Mouse (Mus musculus) c-Kit-negative CD71-positive TER-119-positive erythroid progenitor cells, embryonic 14.5 days (primary cell): ENCODE data around the gene Rbfox2.

ENCODE experiments used
- DNase-seq: peaks from one replicate; pipeline ENCODE4 v3.0.0-alpha.2; 2013; ENCODE audit warnings: low read depth, low spot score

Rbfox2 gene

GRCm38 (mm10) chr15:77104349-77105158 lies 202.2 kb downstream of the Rbfox2 start:
- DNase-seq, result no peak

DNA sequence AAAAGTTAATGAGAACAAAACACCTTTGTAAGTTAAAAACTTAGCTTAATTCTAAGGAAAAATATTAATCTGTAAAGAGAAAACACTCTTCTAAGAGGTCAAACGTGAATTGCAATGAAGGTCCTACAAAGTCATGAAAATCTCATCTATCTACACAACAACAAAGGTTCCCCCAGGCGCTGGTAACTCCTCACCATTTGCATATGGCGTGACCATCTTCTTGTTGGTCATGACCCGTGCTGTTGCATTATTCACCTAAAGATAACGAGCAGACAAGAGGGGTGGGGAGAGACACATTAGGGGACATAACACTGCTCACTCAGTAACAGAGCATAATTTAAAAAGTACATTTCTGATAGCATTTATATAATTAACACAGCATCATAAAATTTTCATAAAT lies 204.1 kb downstream of the Rbfox2 start:
- DNase-seq, result no peak

GRCm38 (mm10) chr15:77099756-77100155 lies 207.0 kb downstream of the Rbfox2 start:
- no peak for DNase-seq

DNA sequence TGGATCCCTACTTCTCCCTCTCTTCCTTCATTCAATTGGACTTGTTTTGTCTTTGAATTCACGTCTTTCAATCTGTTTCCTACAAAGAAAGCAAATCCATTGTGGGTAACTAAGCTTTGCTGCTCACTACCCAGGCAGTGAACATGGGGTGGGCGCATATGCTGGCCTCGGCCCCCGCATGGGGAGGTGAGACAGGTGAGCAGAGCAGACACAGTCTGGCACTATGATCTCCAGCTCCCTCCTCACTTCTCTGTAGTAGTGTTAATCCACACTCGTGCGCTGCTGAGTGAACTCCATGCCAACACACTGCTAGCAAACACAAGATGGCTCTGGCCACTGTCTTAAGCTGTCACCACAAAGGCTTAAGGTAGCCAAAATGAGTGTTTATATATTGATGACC lies 209.4 kb downstream of the Rbfox2 start:
- DNase-seq, result no peak

DNA sequence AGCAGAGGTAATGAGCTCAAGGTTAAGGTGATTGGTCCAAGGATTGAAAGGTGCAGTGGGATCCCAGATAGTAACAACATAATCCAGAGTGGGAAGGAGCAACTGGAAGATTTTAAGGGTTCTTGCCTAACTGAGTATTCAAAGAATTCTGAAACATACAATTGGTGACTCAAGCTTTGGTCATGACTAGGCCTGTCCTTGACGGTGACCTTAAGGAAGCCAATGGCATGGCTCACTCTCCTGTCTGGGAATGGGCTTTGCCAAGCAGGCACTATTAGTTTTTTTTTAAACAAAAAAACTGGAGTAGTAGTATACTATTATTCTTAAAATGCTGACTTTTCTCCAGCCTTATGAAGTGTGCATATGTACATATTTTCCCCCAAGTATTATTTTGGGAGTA lies 211.6 kb downstream of the Rbfox2 start:
- DNase-seq, result no peak

- DNase-seq, result no peak
These were observed 212.4 kb downstream of the Rbfox2 start for GRCm38 (mm10) chr15:77094431-77094830.

DNA sequence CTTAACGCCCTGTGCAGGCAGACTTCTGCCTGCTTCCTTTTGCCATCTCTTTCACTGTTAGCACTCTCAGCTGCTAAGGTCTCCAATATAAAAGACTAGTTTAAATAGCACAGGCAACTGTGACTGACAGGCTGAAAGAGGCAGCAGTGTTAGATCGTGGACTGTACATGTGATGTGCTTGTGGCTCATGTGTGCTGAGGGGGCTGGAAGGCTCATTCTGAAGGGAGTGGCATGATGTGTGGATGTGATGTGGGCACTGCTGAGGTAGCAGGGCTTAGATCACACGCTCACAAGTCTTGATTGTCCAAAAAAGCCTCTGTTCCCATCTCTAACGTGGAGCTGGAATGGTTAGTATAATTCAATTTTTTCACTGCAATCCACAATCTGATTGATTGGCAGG lies 215.4 kb downstream of the Rbfox2 start:
- DNase-seq, result no peak

DNA sequence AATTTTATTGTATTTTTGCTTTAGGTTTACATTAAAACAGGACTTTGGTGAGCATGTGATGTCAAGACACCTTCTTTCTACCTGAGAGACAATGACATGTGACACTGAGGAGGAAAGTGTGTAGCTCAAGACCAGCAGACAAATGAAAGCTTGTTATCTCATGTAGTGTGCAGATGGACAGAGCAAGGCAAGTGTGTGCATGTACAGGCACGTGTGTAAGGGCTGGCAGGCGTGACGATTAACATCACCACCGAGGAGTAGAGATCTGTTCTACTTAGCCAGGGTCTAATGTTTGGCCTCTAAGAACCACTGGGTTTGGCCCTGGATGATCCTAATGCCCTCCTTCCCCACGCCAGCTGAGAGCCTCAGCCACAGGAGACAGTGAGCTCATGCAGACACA lies 216.3 kb downstream of the Rbfox2 start:
- DNase-seq, result no peak

DNA sequence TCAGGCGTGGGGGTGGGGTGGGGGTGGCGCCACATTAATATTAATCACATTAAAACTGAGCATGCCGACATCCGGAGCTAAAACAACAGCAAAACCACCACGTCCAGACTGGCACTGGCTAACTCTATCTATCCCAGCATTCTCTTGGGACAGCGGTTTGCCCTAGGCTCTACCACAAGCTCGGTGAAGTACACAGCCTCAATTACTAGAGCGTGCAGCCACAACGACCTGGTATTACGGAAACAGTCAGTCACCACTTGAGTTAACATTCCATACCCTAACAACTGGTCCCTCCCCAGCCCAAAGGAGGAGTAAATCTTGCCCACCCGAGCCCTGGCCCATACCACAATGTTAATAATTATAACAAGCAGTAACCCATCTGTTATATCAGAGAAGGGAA lies 217.6 kb downstream of the Rbfox2 start:
- no peak for DNase-seq

- DNase-seq, result no peak
These were observed 220.3 kb downstream of the Rbfox2 start for GRCm38 (mm10) chr15:77086488-77086887.

- DNase-seq, result no peak
These were observed 221.0 kb downstream of the Rbfox2 start for GRCm38 (mm10) chr15:77085818-77086217.

DNA sequence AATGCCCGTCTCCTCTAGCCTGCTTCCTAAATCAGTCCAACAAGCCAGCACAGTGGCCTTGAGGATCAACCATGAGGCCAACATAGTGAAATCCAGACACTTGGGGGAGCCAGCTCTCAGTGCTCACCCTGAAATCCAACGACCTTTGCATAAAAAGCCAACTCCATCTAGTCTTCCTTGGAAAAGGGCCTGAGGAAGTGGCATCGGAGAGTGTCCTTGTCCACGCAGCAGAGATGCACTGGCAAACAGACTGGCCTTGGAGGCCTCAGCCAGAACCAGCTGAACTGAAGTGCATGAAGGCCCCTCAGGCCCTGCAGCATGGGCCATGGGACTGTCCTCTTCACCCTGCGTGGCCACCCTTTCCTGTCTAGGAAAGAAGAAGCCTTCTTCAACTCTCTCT lies 225.3 kb downstream of the Rbfox2 start:
- DNase-seq, result no peak

- DNase-seq, result no peak
These were observed 226.0 kb downstream of the Rbfox2 start for GRCm38 (mm10) chr15:77080684-77081254.

- no peak for DNase-seq
These were observed 226.9 kb downstream of the Rbfox2 start for GRCm38 (mm10) chr15:77079890-77080361.

GRCm38 (mm10) chr15:77079256-77079822 lies 227.5 kb downstream of the Rbfox2 start:
- DNase-seq, result no peak

GRCm38 (mm10) chr15:77078786-77079185 lies 228.0 kb downstream of the Rbfox2 start:
- no peak for DNase-seq

DNA sequence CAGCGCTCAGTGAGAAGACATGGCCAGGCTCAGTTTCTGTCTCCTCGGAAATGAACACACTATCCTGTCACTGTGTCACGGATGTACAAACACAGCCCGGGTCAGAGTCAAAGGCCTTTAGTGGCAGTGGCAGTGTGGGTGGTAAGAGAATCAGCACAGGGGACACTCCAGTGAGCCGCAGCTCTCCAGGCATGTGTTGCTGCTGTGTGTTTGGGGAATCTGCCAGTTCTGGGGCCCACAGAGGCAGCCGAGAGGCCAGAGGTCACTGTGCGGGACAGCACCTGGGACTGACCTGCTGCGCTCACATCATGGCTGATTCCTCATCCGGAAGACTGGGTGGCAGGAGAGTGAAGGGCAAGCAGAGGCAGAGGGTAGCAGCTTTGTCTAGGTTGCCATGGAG lies 228.9 kb downstream of the Rbfox2 start:
- DNase-seq, result no peak

GRCm38 (mm10) chr15:77076523-77076922 lies 230.3 kb downstream of the Rbfox2 start:
- DNase-seq, result no peak

DNA sequence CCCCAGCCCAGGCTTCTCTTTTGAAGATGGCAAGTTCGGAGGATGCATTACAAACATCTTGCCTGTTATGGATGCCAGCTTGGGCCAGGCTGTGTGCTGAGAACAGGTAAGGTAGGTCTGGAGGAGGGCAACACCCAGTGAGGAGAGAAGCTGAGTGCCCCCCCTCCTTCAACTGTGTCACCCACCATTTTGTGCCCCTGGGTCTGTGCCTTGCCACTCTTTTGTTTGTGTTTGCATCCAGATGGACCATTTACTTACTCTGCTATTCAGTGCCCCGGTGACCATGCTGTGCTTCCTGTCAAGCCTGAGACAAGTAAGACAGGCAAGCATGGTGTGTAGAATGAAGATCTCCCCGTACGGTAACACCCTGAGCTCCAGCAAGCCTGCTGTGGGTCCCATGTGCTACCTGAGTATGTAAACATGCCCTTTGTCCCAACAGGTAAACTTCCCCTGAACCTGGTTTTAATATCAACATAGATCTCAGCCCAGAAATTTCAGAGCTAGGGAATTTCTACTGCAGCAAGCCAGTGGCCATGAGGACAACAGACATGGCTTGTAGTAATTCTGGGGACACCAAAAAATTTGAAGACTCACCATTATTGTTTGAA lies 234.1 kb downstream of the Rbfox2 start:
- no peak for DNase-seq

GRCm38 (mm10) chr15:77071501-77071900 lies 235.3 kb downstream of the Rbfox2 start:
- no peak for DNase-seq

- DNase-seq, result no peak
These were observed 236.0 kb downstream of the Rbfox2 start for GRCm38 (mm10) chr15:77070745-77071268.

- DNase-seq, result no peak
These were observed 237.8 kb downstream of the Rbfox2 start for GRCm38 (mm10) chr15:77069019-77069418.
